Mouse (Mus musculus): ENCODE measurements around the gene Aknad1.

Gene Aknad1

GRCm38 (mm10) chr3:108788455-108788794, 49.0 kb downstream of the Aknad1 start:
- DNase-seq = no peak

GRCm38 (mm10) chr3:108789299-108789698, 49.8 kb downstream of the Aknad1 start:
- DNase-seq = no peak

GRCm38 (mm10) chr3:108790499-108790898, 51.0 kb downstream of the Aknad1 start:
- DNase-seq = no peak

GRCm38 (mm10) chr3:108791054-108791706, 51.7 kb downstream of the Aknad1 start:
- no peak for DNase-seq

GRCm38 (mm10) chr3:108792420-108792819, 53.0 kb downstream of the Aknad1 start:
- DNase-seq = no peak

GRCm38 (mm10) chr3:108794780-108795179, 55.3 kb downstream of the Aknad1 start:
- DNase-seq = no peak

GRCm38 (mm10) chr3:108795554-108796299, 56.3 kb downstream of the Aknad1 start:
- DNase-seq = no peak

- no peak for DNase-seq
Measured at GRCm38 (mm10) chr3:108796386-108796785, 56.9 kb downstream of the Aknad1 start.

GRCm38 (mm10) chr3:108797723-108798122, 58.3 kb downstream of the Aknad1 start:
- DNase-seq = no peak

GRCm38 (mm10) chr3:108798375-108798774, 58.9 kb downstream of the Aknad1 start:
- no peak for DNase-seq

- DNase-seq = no peak
Measured at GRCm38 (mm10) chr3:108805622-108806021, 66.2 kb downstream of the Aknad1 start.

- DNase-seq = no peak
Measured at GRCm38 (mm10) chr3:108810747-108811263, 71.3 kb downstream of the Aknad1 start.

- no peak for DNase-seq
Measured at GRCm38 (mm10) chr3:108815631-108816030, 76.2 kb downstream of the Aknad1 start.

GRCm38 (mm10) chr3:108830493-108830892, 91.0 kb downstream of the Aknad1 start:
- DNase-seq = no peak

GRCm38 (mm10) chr3:108831750-108832149, 92.3 kb downstream of the Aknad1 start:
- no peak for DNase-seq
